Mouse (Mus musculus) induced T-regulatory cell, adult 2 months (primary cell): Measurements from ENCODE around the gene Jakmip3.
A peak's percentile ranks its signal among the peaks of the same experiment; 100 is the strongest.

ENCODE experiments used
- DNase-seq: peaks from one replicate; pipeline ENCODE4 v3.0.0-alpha.2; 2012; ENCODE audit warnings: low read depth

The Jakmip3 gene

GRCm38 (mm10) chr7:139063406-139063805 is 122.9 kb downstream of the Jakmip3 start:
- peak; percentile 11 for DNase-seq

GRCm38 (mm10) chr7:139068182-139068623 is 127.7 kb downstream of the Jakmip3 start:
- DNase-seq, result peak; percentile 73

GRCm38 (mm10) chr7:139074189-139074588 is 133.7 kb downstream of the Jakmip3 start:
- no peak for DNase-seq

GRCm38 (mm10) chr7:139075054-139075794 is 134.7 kb downstream of the Jakmip3 start:
- no peak for DNase-seq

GRCm38 (mm10) chr7:139077283-139077682 is 136.8 kb downstream of the Jakmip3 start:
- no peak for DNase-seq

- DNase-seq, result no peak
Measured at GRCm38 (mm10) chr7:139078181-139078580, 137.7 kb downstream of the Jakmip3 start.

- DNase-seq, result no peak
Measured at GRCm38 (mm10) chr7:139079141-139079540, 138.6 kb downstream of the Jakmip3 start.

- peak; percentile 43 for DNase-seq
Measured at GRCm38 (mm10) chr7:139080714-139081113, 140.2 kb downstream of the Jakmip3 start.

- no peak for DNase-seq
Measured at GRCm38 (mm10) chr7:139081158-139081557, 140.6 kb downstream of the Jakmip3 start.

GRCm38 (mm10) chr7:139082281-139082680 is 141.8 kb downstream of the Jakmip3 start:
- no peak for DNase-seq

GRCm38 (mm10) chr7:139084316-139084715 is 143.8 kb downstream of the Jakmip3 start:
- DNase-seq, result no peak

- DNase-seq, result peak; percentile 3
Measured at GRCm38 (mm10) chr7:139085629-139086194, 145.2 kb downstream of the Jakmip3 start, which contains the start of gene Dpysl4. Gene Dpysl4, plus strand, starts transcription at chr7:139086001.

GRCm38 (mm10) chr7:139086195-139087158 is 145.9 kb downstream of the Jakmip3 start:
- DNase-seq, result no peak

GRCm38 (mm10) chr7:139087801-139088200 is 147.3 kb downstream of the Jakmip3 start:
- no peak for DNase-seq

- no peak for DNase-seq
Measured at GRCm38 (mm10) chr7:139089892-139090874, 149.7 kb downstream of the Jakmip3 start.

GRCm38 (mm10) chr7:139091681-139092080 is 151.2 kb downstream of the Jakmip3 start:
- no peak for DNase-seq

GRCm38 (mm10) chr7:139092676-139093075 is 152.1 kb downstream of the Jakmip3 start:
- DNase-seq, result no peak

GRCm38 (mm10) chr7:139093124-139093523 is 152.6 kb downstream of the Jakmip3 start:
- DNase-seq, result no peak

GRCm38 (mm10) chr7:139093781-139094180 is 153.3 kb downstream of the Jakmip3 start:
- no peak for DNase-seq

GRCm38 (mm10) chr7:139094761-139095160 is 154.2 kb downstream of the Jakmip3 start:
- no peak for DNase-seq

GRCm38 (mm10) chr7:139095282-139095681 is 154.8 kb downstream of the Jakmip3 start:
- no peak for DNase-seq
